Mouse (Mus musculus) MEL (cell line): ENCODE results near the gene Vti1b. TPM values are rescaled to one million over a fixed set of nuclear protein-coding genes. Genes with fewer than 3 reads are reported as not detected.

Source experiments
- DNase-seq: peaks from one replicate; pipeline ENCODE4 v3.0.0; 2011; ENCODE audit warnings: low read depth, low spot score
- H3K27ac ChIP-seq: 2 replicates; pipeline ENCODE4 v1.5.1; 2012; ENCODE audit warnings: low read depth, mild to moderate bottlenecking, control low read depth, low read length, moderate library complexity; ENCODE audit not compliant: control insufficient read depth
- H3K27me3 ChIP-seq, 2 experiments: fragments of 150-350 bp in 1 of 2; sonication (generic) in 1 of 2; 2 replicates each; pipeline ENCODE4 v1.6.1; 2012; ENCODE audit warnings: low read length in 2 of 2, mild to moderate bottlenecking in 2 of 2, improper control_type of control experiment in 1 of 2, moderate library complexity in 1 of 2; ENCODE audit not compliant: insufficient read depth in 2 of 2, control insufficient read depth in 1 of 2
- H3K36me3 ChIP-seq, 2 experiments: 2 replicates each; pipeline ENCODE4 v1.6.1; 2012 to 2014; ENCODE audit warnings: low read length in 2 of 2, improper control_type of control experiment in 1 of 2, inconsistent platforms in 1 of 2, mild to moderate bottlenecking in 1 of 2; ENCODE audit not compliant: insufficient read depth in 2 of 2, control insufficient read depth in 1 of 2
- H3K4me1 ChIP-seq, 2 experiments: fragments of 150-350 bp in 1 of 2; sonication (generic) in 1 of 2; 2 replicates each; pipeline ENCODE4 v1.6.1; 2012; ENCODE audit warnings: low read length in 2 of 2, improper control_type of control experiment in 1 of 2, mild to moderate bottlenecking in 1 of 2; ENCODE audit not compliant: insufficient read depth in 2 of 2, control insufficient read depth in 1 of 2
- H3K4me3 ChIP-seq, 2 experiments: fragments of 150-350 bp in 1 of 2; sonication (generic) in 1 of 2; 2 replicates each; pipeline ENCODE4 v1.5.1; 2012; ENCODE audit warnings: low read depth in 2 of 2, low read length in 2 of 2, mild to moderate bottlenecking in 2 of 2, moderate library complexity in 2 of 2, control low read depth in 1 of 2, improper control_type of control experiment in 1 of 2; ENCODE audit not compliant: control insufficient read depth in 1 of 2, insufficient read depth in 1 of 2
- H3K79me2 ChIP-seq: 2 replicates; pipeline ENCODE4 v1.6.1; 2012; ENCODE audit warnings: mild to moderate bottlenecking, low read length, moderate library complexity; ENCODE audit not compliant: control insufficient read depth, poor library complexity, insufficient read depth
- H3K9ac ChIP-seq: 2 replicates; pipeline ENCODE4 v1.6.1; 2012; ENCODE audit warnings: low read depth, mild to moderate bottlenecking, control low read depth, low read length, moderate library complexity; ENCODE audit not compliant: control insufficient read depth, poor library complexity, severe bottlenecking
- H3K9me3 ChIP-seq: fragments of 150-350 bp; sonication (generic); replicated peaks from 2 replicates; pipeline ENCODE4 v1.6.1; 2012; ENCODE audit warnings: mild to moderate bottlenecking, low read length, improper control_type of control experiment, moderate library complexity; ENCODE audit not compliant: insufficient read depth
- CHD1 ChIP-seq: IDR thresholded peaks from 2 replicates; pipeline ENCODE4 v1.6.1; 2012; ENCODE audit warnings: low read depth, mild to moderate bottlenecking, inconsistent platforms, low read length, improper control_type of control experiment
- CHD2 ChIP-seq: IDR thresholded peaks from 2 replicates; pipeline ENCODE4 v1.6.1; 2011; ENCODE audit warnings: low read length, improper control_type of control experiment
- EP300 ChIP-seq, 2 experiments: IDR thresholded peaks; 2 replicates each; pipeline ENCODE4 v1.6.1; 2011; ENCODE audit warnings: improper control_type of control experiment in 2 of 2, low read length in 2 of 2, low read depth in 1 of 2, mild to moderate bottlenecking in 1 of 2
- GABPA ChIP-seq: IDR thresholded peaks from 2 replicates; pipeline ENCODE4 v1.6.1; 2012; ENCODE audit warnings: low read depth, mild to moderate bottlenecking, inconsistent platforms, low read length, improper control_type of control experiment, moderate library complexity
- GATA1 ChIP-seq: IDR thresholded peaks from 2 replicates; pipeline ENCODE4 v1.6.1; 2011; ENCODE audit warnings: low read depth, low read length, improper control_type of control experiment
- HCFC1 ChIP-seq: IDR thresholded peaks from 2 replicates; pipeline ENCODE4 v1.6.1; 2012; ENCODE audit warnings: low read depth, mild to moderate bottlenecking, inconsistent platforms, low read length, improper control_type of control experiment, moderate library complexity
- KAT2A ChIP-seq: conservative IDR thresholded peaks from 2 replicates; pipeline ENCODE4 v1.6.1; 2012; ENCODE audit warnings: low read depth, low read length, improper control_type of control experiment, inconsistent platforms
- MAFK ChIP-seq: IDR thresholded peaks from 2 replicates; pipeline ENCODE4 v1.6.1; 2011; ENCODE audit warnings: low read depth, mild to moderate bottlenecking, low read length, improper control_type of control experiment, borderline replicate concordance
- MAX ChIP-seq: IDR thresholded peaks from 2 replicates; pipeline ENCODE4 v1.6.1; 2011; ENCODE audit warnings: low read length, improper control_type of control experiment
- MAZ ChIP-seq: IDR thresholded peaks from 2 replicates; pipeline ENCODE4 v1.6.1; 2012; ENCODE audit warnings: low read depth, mild to moderate bottlenecking, inconsistent platforms, low read length, improper control_type of control experiment
- NRF1 ChIP-seq: IDR thresholded peaks from 2 replicates; pipeline ENCODE4 v1.6.1; 2014; ENCODE audit warnings: low read depth, mild to moderate bottlenecking, inconsistent platforms, low read length, improper control_type of control experiment, moderate library complexity; ENCODE audit not compliant: poor library complexity, insufficient read depth, severe bottlenecking
- POLR2AphosphoS2 ChIP-seq: IDR thresholded peaks from 2 replicates; pipeline ENCODE4 v1.6.1; 2011; ENCODE audit warnings: low read length, improper control_type of control experiment
- SIN3A ChIP-seq: IDR thresholded peaks from 2 replicates; pipeline ENCODE4 v1.6.1; 2012; ENCODE audit warnings: low read length, improper control_type of control experiment, inconsistent platforms
- TAL1 ChIP-seq: IDR thresholded peaks from 2 replicates; pipeline ENCODE4 v1.6.1; 2012; ENCODE audit warnings: mild to moderate bottlenecking, inconsistent platforms, low read length, moderate library complexity, mixed read lengths
- TBP ChIP-seq: IDR thresholded peaks from 2 replicates; pipeline ENCODE4 v1.8.0; 2011; ENCODE audit warnings: low read depth, low read length, improper control_type of control experiment
- TCF12 ChIP-seq: IDR thresholded peaks from 2 replicates; pipeline ENCODE4 v1.6.1; 2014; ENCODE audit warnings: low read depth, mild to moderate bottlenecking, inconsistent platforms, low read length, improper control_type of control experiment, moderate library complexity
- USF1 ChIP-seq: IDR thresholded peaks from 2 replicates; pipeline ENCODE4 v1.6.1; 2014; ENCODE audit warnings: low read depth, mild to moderate bottlenecking, inconsistent platforms, low read length, improper control_type of control experiment, moderate library complexity
- ZKSCAN1 ChIP-seq: IDR thresholded peaks from 2 replicates; pipeline ENCODE4 v1.6.1; 2012; ENCODE audit warnings: low read depth, mild to moderate bottlenecking, inconsistent platforms, low read length, improper control_type of control experiment, moderate library complexity
- ZMIZ1 ChIP-seq: IDR thresholded peaks from 2 replicates; pipeline ENCODE4 v1.6.1; 2012; ENCODE audit warnings: low read depth, mild to moderate bottlenecking, inconsistent platforms, low read length, improper control_type of control experiment, moderate library complexity
- ZNF384 ChIP-seq: IDR thresholded peaks from 2 replicates; pipeline ENCODE4 v1.6.1; 2012; ENCODE audit warnings: low read depth, mild to moderate bottlenecking, inconsistent platforms, low read length, improper control_type of control experiment
- polyA plus RNA-seq, 2 experiments: library from polyadenylated mRNA; stranded (reverse) in 1 of 2; unstranded in 1 of 2; fragments of >175 nt in 1 of 2; fragments of >200 nt in 1 of 2; gene quantifications; 2 replicates each; pipeline versions ENCODE4 v1.2.1 to v1.2.4; 2012; ENCODE audit warnings: low replicate concordance in 2 of 2, low read depth in 1 of 2; ENCODE audit not compliant: insufficient read length in 2 of 2, insufficient read depth in 1 of 2, missing spikeins in 1 of 2
- total RNA-seq: library from RNA; depleted of rRNA; stranded (reverse); fragments of 300-350 nt; gene quantifications from 2 replicates; pipeline ENCODE4 v1.2.3, GENCODE M21; 2012

Vti1b gene
- total and polyA plus RNA-seq, 3 experiments, result 54.3 to 69.8 TPM; not detected in 1

DNA sequence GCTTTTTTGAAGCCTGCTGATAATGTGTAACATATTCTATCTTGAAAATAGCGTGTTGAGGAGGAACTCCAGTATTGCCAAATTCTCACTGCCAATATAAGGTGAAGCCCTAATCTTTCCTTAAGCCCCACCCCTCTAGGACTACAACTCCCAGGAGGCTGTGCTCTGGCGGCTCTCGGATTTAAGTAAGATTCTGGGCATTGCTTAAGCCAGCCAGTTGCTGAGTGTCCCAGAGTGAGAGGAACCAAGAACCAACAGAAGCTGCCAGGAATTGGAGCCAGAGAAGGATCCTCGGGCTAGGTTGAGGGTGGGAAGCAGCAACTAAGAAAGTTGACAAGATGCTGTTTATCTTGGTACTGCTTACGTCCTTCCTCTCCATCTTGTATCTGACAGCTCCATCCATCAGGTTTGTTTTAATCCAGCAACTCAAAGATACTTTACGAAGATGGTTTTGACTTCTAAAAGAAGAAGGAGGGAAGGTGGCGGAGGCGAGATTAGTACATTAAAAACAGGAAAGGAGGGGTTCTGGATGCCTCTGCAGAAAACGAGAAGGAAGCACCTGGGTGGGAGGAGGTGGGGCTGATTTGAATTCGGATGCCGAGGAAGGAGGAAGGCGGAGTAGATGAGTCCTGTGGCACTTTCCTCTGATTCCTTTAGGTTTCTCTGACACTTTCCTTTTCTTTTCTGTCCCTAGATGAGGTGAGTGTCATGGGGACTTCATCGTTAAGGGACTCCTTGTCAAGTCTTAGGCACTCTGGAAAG, 36.4 kb upstream of the Vti1b start, which contains the start of gene Rdh12 (continued):
- no peak for TF ChIP-seq TBP
- TF ChIP-seq MAFK, result no peak
- TF ChIP-seq CHD1, result no peak

- no peaks in the 10 kb centered on the region; a peak in 1 of 4 replicates for H3K27me3 ChIP-seq
- DNase-seq, result peak; percentile 14
- peaks cover 5 to 8% of the 10 kb centered on the region in 2 experiments; a peak in 3 of 4 replicates for H3K4me1 ChIP-seq
- peaks cover 0 to 2% of the 10 kb centered on the region in 2 experiments; a peak in 2 of 4 replicates for H3K36me3 ChIP-seq
- H3K79me2 ChIP-seq, result no peaks in the 10 kb centered on the region
- no peak overlapping the region for H3K27ac ChIP-seq
- no peak overlapping the region for H3K9ac ChIP-seq
- no peak for TF ChIP-seq NRF1
- no peak for TF ChIP-seq EP300 (IDR thresholded peaks at IDR 0.05; ENCODE audit: low read depth in 1 of 2, low read length in 2 of 2)
- no peak for TF ChIP-seq GABPA
- no peak for TF ChIP-seq POLR2AphosphoS2
- no peak for TF ChIP-seq KAT2A
- TF ChIP-seq SIN3A, result no peak
- TF ChIP-seq TCF12, result no peak
- TF ChIP-seq CHD2, result no peak
- TF ChIP-seq CHD1, result no peak
- TF ChIP-seq MAZ, result no peak
- no peak for TF ChIP-seq GATA1
- no peak for TF ChIP-seq ZNF384
- no peak for TF ChIP-seq TAL1
- TF ChIP-seq MAFK, result no peak
- no peak for TF ChIP-seq HCFC1
- no peak for TF ChIP-seq TBP
- TF ChIP-seq USF1, result no peak
- TF ChIP-seq ZMIZ1, result no peak
- no peak for TF ChIP-seq MAX
- no peak for TF ChIP-seq ZKSCAN1
- H3K9me3 ChIP-seq, result no peaks in the 10 kb centered on the region
- no peak overlapping the region for H3K4me3 ChIP-seq
These were observed 29.4 kb upstream of the Vti1b start for GRCm38 (mm10) chr12:79201882-79202281.
